Mouse (Mus musculus): Measurements from ENCODE around the gene Mrps12. TPM values are rescaled to one million over a fixed set of nuclear protein-coding genes. Genes with fewer than 3 reads are reported as not detected.
"Not testable (repeated sequence)": the region's sequence is repeated elsewhere in the genome, so short reads cannot be mapped to it uniquely, and the experiment has no call there.

The Mrps12 gene
- total RNA-seq, 2 experiments from 2014 or later, result 34.4 to 34.8 TPM

- no peak for DNase-seq (ENCODE audit: low spot score in 2 of 2)
Observed at GRCm38 (mm10) chr7:28714667-28715066, 27.0 kb downstream of the Mrps12 start.

- no peak for DNase-seq (ENCODE audit: low spot score in 2 of 2)
Observed at GRCm38 (mm10) chr7:28710962-28711361, 30.7 kb downstream of the Mrps12 start.

DNA sequence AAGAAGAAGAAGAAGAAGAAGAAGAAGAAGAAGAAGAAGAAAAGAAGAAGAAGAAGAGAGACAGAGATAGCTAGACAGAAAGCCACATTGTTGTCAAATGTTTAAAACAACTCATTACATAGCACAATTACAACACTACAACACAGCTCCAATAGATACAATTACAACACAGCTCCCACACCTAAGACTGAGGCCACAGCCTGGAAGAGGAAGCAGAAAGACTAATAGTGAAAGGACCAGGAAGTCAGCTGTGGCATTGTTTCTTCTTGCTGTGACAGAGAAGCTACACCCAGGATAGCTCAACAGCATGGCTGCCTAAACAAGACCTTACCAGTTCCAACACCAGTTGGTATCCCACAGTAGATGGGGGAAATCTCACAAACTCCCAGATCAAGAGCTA is 32.2 kb downstream of the Mrps12 start:
- DNase-seq (ENCODE audit: low spot score in 2 of 2), result no peak

- DNase-seq (ENCODE audit: low spot score in 2 of 2), result no peak
Observed at GRCm38 (mm10) chr7:28702601-28703143, 38.9 kb downstream of the Mrps12 start.

DNA sequence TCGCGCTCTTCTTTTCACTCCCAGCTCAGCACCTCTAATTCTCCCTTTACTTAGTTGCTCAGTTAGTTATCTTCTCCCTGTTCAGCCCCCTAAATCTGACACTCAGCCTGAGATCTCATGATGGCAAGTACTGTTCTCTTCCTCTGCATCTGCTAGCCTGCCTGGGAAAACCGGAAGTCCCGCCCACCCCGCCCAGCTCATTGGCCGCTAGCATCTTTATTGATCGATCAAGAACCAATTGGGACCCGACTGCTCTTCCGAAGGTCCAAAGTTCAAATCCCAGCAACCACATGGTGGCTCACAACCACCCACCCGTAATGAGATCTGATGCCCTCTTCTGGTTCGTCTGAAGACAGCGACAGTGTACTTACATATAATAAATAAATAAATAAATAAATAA is 40.3 kb downstream of the Mrps12 start:
- DNase-seq (ENCODE audit: low spot score in 2 of 2), result not testable (repeated sequence)

GRCm38 (mm10) chr7:28700269-28700668 is 41.4 kb downstream of the Mrps12 start:
- no peak for DNase-seq (ENCODE audit: low spot score in 2 of 2)

DNA sequence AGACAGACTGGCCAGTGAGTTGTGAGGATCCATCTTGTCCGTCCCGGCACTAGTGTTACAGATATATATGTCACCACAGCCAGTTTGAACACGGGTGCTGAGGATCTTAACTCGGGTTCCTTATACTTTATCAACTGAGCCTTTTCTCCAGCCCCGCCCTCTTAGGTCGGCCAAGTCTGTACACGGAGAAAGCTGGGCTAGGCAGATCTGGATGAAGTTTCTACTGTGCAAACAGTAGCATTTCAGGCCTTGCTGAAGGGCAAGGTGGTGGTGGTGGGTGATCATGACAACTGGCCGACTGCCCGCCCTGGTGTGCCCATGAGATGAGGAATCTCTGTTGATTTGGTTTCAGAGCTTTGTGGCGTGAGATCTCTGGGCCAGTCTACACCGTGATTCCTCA is 44.3 kb downstream of the Mrps12 start:
- no peak for DNase-seq (ENCODE audit: low spot score in 2 of 2)

DNA sequence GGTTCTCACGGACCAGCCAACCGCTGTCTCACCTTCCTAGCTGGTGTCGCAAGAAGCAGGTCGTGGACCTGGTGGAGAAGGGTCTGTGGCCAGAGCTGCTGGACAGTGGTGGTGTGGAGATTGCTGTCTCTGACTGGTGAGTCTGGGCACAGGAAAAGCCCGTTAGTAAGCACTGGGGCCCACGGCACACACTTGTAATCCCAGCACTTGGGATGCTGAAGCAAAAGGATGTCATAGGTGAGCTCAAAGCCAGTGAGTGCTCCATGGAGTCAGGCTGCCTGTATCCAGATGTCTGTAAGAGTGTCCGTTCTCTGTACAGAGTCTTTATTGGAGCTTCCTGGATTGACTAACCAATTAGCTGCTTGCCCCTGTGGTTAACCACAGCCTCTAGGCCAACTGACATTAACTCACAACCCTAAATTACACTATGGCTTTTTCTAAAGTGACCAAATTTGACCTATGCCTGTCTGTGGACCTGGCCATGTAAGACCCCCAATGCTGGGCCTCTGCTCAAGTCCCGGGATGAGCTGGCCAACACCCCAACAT is 46.6 kb downstream of the Mrps12 start:
- no peak for DNase-seq (ENCODE audit: low spot score in 2 of 2)

DNA sequence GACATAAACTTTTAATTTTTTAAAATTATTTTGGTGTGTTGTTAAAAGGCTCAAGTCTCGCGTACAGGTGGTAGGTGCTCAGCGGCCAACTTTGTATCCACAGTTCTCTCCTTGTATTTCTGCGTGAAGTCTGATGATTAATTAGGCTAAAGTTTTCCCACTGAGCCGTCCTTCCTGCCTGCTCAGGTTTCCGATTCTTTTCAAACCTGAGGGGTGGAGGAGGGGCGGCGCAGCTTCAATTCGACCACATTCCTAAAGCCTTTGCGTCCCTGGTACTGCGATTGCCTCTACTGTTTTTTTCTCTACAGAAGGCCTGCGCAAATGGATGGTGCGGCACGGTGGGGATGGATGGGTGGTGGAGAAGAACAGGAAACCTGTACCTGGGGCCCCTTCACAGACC is 47.2 kb downstream of the Mrps12 start:
- DNase-seq (ENCODE audit: low spot score in 2 of 2), result no peak

DNA sequence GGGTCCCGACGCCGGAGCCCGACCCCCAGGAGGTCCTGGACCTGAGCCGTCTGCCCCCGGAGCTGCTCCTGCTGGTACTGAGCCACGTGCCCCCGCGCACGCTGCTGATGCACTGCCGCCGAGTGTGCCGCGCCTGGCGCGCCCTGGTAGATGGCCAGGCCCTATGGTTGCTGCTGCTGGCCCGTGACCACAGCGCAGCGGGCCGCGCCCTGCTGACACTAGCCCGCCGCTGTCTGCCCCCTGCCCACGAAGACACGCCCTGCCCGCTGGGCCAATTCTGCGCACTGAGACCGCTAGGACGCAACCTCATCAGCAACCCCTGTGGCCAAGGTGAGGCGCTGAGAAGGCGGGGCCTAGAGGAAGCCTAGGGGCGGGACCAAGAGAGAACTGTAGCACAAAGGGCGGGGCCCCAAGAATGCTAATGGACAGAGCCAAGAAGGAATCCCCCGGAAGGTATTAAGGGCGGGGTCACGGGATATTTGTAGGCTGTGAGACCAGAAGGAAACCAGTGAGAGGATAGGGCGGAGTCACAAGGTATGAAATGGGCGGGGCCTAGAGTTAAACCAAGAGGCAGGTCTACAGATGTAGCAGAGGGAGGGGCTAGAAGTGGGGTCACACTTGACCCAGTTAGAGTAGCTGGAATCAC is 48.2 kb downstream of the Mrps12 start:
- peak in 1 of 2 experiments; percentile 39 for DNase-seq (ENCODE audit: low spot score in 2 of 2)

- peak in 1 of 2 experiments; percentile 32 for DNase-seq (ENCODE audit: low spot score in 2 of 2)
Observed at GRCm38 (mm10) chr7:28692545-28693320, 48.9 kb downstream of the Mrps12 start, which contains the start of gene Fbxo27. Fbxo27 (plus strand) TSS chr7:28692849.

DNA sequence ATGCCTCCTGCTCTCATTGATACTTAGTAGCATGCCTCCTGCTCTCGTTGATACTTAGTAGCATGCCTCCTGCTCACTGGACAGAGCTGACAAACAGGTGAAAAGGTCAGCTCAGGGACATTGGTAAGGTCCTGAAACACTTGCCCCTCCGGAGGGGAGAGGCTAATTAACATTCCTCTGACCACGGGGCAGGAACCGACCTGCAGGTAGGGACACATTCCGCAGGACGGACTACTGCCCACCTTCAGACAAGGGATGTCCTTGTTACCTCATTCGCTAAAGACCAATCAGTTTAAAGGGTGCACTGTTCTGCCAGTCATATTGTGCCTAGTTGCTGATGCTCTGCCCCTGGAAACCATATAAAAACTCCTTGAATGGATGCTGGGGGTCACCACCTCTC is 50.5 kb downstream of the Mrps12 start:
- DNase-seq (ENCODE audit: low spot score in 2 of 2), result no peak

Other genes starting within 250 kb of the Mrps12 start
- gene Ifnl2, start 231.4 kb downstream of the Mrps12 start, total RNA-seq (2021), result not detected
- not detected for gene Ifnl3, start 219.0 kb downstream of the Mrps12 start, total RNA-seq (2021)
- not detected for gene Sycn, start 200.9 kb downstream of the Mrps12 start, total RNA-seq (2021)
- gene Nccrp1, start 194.6 kb downstream of the Mrps12 start, total RNA-seq (2021), result not detected
- 10 to 100 TPM; 43.0 to 44.1 TPM for gene Samd4b, start 143.7 kb downstream of the Mrps12 start, total RNA-seq (2021)
- 10 to 100 TPM; 11.9 to 12.4 TPM for gene Pak4, start 143.6 kb downstream of the Mrps12 start, total RNA-seq (2021)
- not detected for gene Acp7, start 110.5 kb downstream of the Mrps12 start, total RNA-seq (2021)
- gene Fbxo27, start 49.0 kb downstream of the Mrps12 start, total RNA-seq (2021), result 1 to 10 TPM; 3.0 to 3.3 TPM
- gene Fbxo17, start 25.0 kb downstream of the Mrps12 start, total RNA-seq (2021), result 10 to 100 TPM; 22.1 to 25.3 TPM
- 10 to 100 TPM; 16.2 to 19.5 TPM for gene Sars2, start 172 bp upstream of the Mrps12 start, total RNA-seq (2021)
- not detected for gene Ccer2, start 14.4 kb upstream of the Mrps12 start, total RNA-seq (2021)
- gene Sirt2, start 24.9 kb upstream of the Mrps12 start, total RNA-seq (2021), result 10 to 100 TPM; 82.3 to 83.2 TPM
- gene Nfkbib, start 25.7 kb upstream of the Mrps12 start, total RNA-seq (2021), result 10 to 100 TPM; 17.3 to 20.0 TPM
- gene Rinl, start 47.1 kb upstream of the Mrps12 start, total RNA-seq (2021), result 1 to 10 TPM; 1.7 to 1.8 TPM
- 100 to 1,000 TPM; 369 to 382 TPM for gene Hnrnpl, start 66.7 kb upstream of the Mrps12 start, total RNA-seq (2021)
- gene Ech1, start 83.4 kb upstream of the Mrps12 start, total RNA-seq (2021), result 100 to 1,000 TPM; 211 to 220 TPM
- 1 to 10 TPM; 5.3 to 8.7 TPM for gene Lgals4, start 92.0 kb upstream of the Mrps12 start, total RNA-seq (2021)
- 1 to 10 TPM in 1 of 2 experiments, under 1 TPM in 1; 0.52 to 2.3 TPM for gene Lgals7, start 122.0 kb upstream of the Mrps12 start, total RNA-seq (2021)
- under 1 TPM; 0.10 to 0.20 TPM for gene Capn12, start 139.6 kb upstream of the Mrps12 start, total RNA-seq (2021)
- 100 to 1,000 TPM; 133 to 160 TPM for gene Actn4, start 220.5 kb upstream of the Mrps12 start, total RNA-seq (2021)
- gene Eif3k, start 240.0 kb upstream of the Mrps12 start, total RNA-seq (2021), result 100 to 1,000 TPM; 191 to 212 TPM
- gene Map4k1, start 240.2 kb upstream of the Mrps12 start, total RNA-seq (2021), result 1 to 10 TPM; 1.3 to 1.6 TPM